Mouse (Mus musculus) cerebellum, adult 11-12 months (tissue): Measurements from ENCODE around the gene Sv2b.

Experiments
- DNase-seq: peaks from one replicate; pipeline ENCODE4 v3.0.0; 2022

Gene Sv2b

DNA sequence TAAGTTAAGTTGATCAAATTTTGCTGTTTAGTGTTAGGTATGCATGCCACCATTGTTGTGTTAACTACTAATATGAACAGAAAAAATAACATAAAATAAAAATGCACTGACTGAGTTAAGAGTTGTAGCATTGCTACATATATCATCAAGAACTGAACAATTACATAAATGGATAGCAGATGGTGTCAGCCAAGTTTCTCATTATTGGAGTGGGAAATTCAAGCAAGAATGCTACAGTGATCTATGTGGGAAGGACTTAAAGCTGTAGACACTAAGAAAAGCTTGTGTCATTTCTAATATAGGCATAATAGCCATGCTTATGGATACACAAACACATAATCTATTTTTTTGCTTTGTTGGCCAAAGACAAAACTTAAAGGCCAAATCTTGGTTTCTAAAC, 228.9 kb downstream of the Sv2b start:
- no peak for DNase-seq

DNA sequence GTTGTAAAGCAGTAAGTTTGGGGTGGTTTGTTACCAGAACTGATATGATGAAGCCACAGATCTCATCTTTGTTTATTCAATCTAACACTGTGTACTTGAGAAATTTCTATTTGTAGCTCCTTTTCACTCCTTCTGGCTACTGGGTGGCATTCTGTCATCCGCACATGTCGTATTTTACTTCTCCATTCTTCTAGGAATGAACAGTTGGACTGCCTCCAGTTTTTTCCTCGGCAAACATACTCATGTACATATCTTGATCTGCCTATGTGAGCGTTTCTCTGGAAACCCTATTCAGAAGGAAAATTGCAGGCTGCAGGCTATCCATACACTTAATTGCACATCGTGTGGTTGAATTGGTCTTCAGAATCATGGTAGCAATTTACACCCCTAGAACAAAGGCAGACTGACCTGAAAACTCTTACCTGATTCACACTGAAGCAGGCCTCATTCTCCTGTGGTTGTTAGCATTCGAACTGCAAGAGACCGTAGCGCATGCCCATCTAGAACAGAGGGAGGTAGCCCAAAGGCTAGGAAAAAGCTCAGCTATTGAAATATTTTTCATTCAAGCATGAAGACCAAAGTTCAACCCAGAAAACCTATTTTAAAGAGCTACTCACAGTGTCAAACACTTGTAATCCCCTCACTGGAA, 231.4 kb downstream of the Sv2b start:
- DNase-seq, result no peak
